Mouse (Mus musculus): ENCODE results near the gene C1qb. TPM values are rescaled to one million over a fixed set of nuclear protein-coding genes. Genes with fewer than 3 reads are reported as not detected.

Gene C1qb
- polyA plus RNA-seq (2015; fragmentation: Nextera tagmentation; extraction: Ambion mirVana), result 19.1 and 20.4 TPM in 2 replicates

DNA sequence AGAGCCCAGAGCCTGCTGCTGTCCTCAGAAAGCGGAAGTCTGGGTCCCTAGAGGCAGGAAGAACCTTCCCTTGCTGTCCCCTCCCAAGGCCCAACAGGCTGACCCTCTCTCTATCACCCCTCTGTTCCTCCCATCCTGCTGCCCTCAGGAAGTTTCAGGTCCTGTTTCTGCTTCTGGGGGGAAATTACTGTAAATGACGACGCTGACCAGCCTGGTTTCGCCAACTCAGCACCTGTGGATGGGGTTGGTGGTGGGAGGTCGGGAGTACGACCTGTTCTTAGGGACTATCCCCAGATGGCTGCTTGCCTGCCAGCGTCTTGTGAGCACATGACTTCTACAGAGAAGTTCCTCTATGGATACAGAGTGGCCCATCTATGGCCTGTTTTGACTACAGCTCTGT is at the start of gene C1qb:
Gene C1qb (minus strand): TSS at position 87 of the 400 bp plus-strand sequence.
- no peak for ATAC-seq
- no peaks in the 10 kb centered on the region for H3K36me3 ChIP-seq (ENCODE audit: poor library complexity, severe bottlenecking)
- H3K9ac ChIP-seq, result no peak within 1 kb of the TSS
- no peak within 1 kb of the TSS for H3K27ac ChIP-seq
- WGBS, result 81% methylated on average over 7 of the region's 7 CpGs
- no peak within 1 kb of the TSS for H3K4me2 ChIP-seq
- no peaks in the 10 kb centered on the region for H3K9me3 ChIP-seq (replicated peaks)
- no peak within 1 kb of the TSS for H3K4me3 ChIP-seq
- H3K4me1 ChIP-seq, result no peaks in the 10 kb centered on the region
- peaks cover 10% of the 10 kb centered on the region for H3K27me3 ChIP-seq

DNA sequence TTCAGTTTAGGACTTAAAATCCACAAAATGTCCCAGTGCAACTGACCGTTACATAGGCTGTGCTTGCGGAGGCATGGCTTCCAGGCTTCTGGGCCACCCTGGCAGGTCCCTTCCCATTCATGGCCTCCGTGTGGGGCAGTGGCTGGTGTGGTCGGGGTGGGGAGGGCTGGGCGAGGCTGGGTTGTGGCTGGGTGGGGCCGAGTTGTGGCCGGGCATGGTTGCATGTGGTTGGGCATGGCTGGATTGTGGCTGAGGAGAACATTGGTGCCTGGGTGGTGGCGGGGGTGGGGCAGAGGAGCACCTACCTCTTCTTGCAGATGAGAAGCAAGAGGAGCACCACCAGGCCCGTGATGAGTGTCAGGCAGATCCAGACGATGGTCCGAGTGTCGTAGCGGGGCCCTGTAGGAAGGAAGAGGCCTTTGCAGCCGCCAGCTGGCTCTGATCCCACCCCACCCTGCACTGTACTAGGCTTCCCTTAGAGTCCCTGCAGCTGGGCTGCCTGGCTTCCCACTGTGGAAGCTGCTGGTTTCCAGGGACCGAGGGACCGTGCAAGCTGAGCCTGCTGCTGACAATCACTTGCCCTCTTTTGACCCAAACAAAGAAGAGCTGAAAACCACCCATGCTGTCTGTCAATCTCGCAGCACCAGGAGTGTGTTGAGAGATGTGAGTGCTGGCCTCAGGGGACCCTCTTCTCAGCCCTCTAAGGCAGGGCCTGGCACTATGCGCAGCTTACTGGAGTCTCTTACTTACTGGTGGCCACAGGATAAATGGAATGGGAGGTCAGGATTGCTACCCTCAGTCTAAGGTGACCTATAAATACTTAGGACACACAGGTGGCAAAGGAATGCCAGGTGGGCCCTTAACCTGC is 49.0 kb upstream of the C1qb start:
- WGBS, result 47% methylated on average over 18 of the region's 18 CpGs
- Histone ChIP-seq H3K27me3 (peaks cover 9% of the 10 kb centered on the region; the same call in 1 of the 2 replicates), H3K36me3 (ENCODE audit: poor library complexity, severe bottlenecking) (no peaks in the 10 kb centered on the region)

DNA sequence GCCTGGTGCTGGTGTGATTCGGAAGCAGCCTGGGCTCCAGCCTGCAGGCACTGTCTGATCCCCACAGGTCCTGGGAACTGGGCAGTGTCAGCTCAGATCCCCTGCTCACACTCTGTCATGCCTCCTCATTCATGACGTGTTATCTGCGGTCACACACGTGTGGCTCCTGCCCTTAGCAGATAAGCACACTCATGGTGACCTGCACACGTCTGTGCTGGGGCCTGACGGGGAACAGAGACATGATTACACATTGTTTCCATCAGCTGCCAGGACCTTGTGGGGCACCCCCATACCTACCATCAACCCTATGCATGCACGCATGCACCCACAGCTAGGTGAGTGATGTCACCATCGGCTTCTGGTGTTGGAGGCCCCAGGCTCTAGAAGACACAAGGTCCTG is 44.5 kb upstream of the C1qb start:
- H3K27ac ChIP-seq, result no peak overlapping the region
- no peaks in the 10 kb centered on the region for H3K9me3 ChIP-seq (replicated peaks)
- H3K4me1 ChIP-seq, result peaks cover 15% of the 10 kb centered on the region
- peaks cover 30% of the 10 kb centered on the region for H3K27me3 ChIP-seq
- H3K4me2 ChIP-seq, result no peak overlapping the region
- no peak for ATAC-seq
- no peaks in the 10 kb centered on the region for H3K36me3 ChIP-seq (ENCODE audit: poor library complexity, severe bottlenecking)
- H3K9ac ChIP-seq, result no peak overlapping the region
- no peak overlapping the region for H3K4me3 ChIP-seq
- 87% methylated on average over 8 of the region's 8 CpGs for WGBS

More for the DNA sequence above, 49.0 kb upstream of the C1qb start:
- Histone ChIP-seq H3K4me3 (no peak overlapping the region), H3K27ac (peak overlapping the region; percentile 12; the same call in 1 of the 2 replicates), H3K9ac (no peak overlapping the region), H3K4me1 (peaks cover 7% of the 10 kb centered on the region), H3K4me2 (no peak overlapping the region), H3K9me3 (replicated peaks) (no peaks in the 10 kb centered on the region)
- ATAC-seq, result no peak

DNA sequence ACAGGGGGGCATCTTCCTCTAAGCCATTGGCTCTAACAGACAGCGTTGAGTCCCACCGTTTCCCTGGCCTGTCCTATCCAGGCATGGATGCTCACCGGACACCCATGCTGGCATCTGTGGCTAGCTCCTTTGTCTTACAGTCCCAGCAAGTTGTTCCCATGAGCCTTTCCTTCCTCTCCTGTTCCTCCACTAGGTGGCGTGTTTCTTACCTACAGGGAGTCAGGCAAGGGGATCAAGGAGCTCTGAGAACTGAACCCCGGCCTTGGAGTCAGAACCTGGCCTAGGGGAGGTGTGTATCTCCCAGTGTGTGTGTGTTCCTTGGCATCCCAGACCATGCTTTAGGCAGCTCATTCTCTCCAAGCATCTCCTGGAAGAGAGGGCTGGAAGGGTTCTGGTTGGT is 42.9 kb upstream of the C1qb start:
- Histone ChIP-seq H3K27ac (no peak overlapping the region), H3K9me3 (replicated peaks) (no peaks in the 10 kb centered on the region), H3K36me3 (ENCODE audit: poor library complexity, severe bottlenecking) (no peaks in the 10 kb centered on the region), H3K27me3 (peaks cover 43% of the 10 kb centered on the region), H3K4me1 (peaks cover 8% of the 10 kb centered on the region; the same call in 1 of the 2 replicates), H3K4me2 (no peak overlapping the region), H3K4me3 (no peak overlapping the region), H3K9ac (no peak overlapping the region)
- no peak for ATAC-seq
- 2% methylated on average over 5 of the region's 5 CpGs for WGBS

DNA sequence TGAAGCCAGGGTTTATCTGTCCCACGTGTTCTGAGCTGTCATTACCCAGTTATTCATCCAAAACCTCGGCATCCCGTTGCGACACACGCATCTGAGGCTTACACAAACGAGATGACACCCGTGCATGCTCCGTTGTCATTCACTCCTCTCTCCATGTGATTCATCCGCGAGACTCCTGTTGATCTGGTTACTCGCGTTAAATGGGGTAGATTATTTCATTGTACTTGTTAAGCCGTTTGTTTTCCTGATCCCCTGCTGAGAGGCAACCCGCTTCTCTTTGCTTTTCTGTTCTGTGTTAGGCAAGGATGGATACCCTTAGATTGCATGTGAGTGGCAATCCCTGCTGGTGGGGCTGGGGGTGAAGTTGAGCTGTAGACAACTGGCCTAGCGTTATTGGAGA is 39.8 kb upstream of the C1qb start:
- H3K36me3 ChIP-seq (ENCODE audit: poor library complexity, severe bottlenecking), result no peaks in the 10 kb centered on the region
- 1% methylated on average over 15 of the region's 15 CpGs for WGBS
- no peak overlapping the region for H3K4me3 ChIP-seq
- no peak overlapping the region for H3K9ac ChIP-seq
- ATAC-seq, result no peak
- H3K27ac ChIP-seq, result no peak overlapping the region
- H3K4me2 ChIP-seq, result no peak overlapping the region; the same call in 1 of the 2 replicates
- peaks cover 11% of the 10 kb centered on the region; the same call in 1 of the 2 replicates for H3K4me1 ChIP-seq
- peaks cover 56% of the 10 kb centered on the region for H3K27me3 ChIP-seq
- H3K9me3 ChIP-seq (replicated peaks), result no peaks in the 10 kb centered on the region

DNA sequence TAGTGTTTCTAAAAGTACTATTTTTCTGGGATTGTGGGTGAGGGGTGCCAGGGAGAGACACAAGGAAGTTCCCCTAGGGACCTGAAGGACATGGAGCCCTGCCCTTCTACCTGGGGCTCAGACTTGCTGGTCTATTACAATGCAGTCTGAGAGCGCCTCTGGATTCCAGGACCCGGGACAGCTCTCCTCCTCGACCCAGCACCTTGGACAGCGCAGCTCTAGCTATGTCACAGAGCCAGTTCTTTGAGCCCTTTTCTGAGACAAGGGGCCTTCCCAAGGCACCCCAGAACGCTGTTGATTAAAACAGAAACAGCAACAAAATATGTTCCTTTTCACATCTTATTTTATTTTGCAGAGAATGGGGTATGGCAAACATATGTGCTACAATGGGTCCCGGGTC is 38.5 kb upstream of the C1qb start:
- 6% methylated on average over 6 of the region's 6 CpGs for WGBS
- peaks cover 61% of the 10 kb centered on the region for H3K27me3 ChIP-seq

DNA sequence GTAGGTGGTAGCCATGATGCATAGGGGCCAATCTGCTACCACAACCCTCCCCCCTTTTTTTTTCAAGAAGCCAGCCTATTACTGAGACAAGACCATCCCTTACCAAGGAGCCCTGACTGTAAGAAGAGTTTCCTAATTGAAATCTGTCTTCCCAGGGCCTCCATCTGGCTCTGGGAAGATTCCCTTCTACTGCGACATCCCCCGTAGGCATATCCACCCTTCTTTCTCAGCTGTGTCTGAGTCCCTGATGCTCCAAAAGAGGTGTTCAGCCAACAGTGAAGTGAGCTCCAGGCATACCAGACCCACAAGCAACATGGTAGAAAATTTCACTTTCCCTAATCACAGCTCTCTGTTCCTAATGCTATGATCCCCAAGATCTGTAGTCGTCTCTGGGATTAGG is 33.5 kb upstream of the C1qb start:
- Histone ChIP-seq H3K9me3 (replicated peaks) (no peaks in the 10 kb centered on the region), H3K9ac (no peak overlapping the region), H3K27ac (no peak overlapping the region), H3K36me3 (ENCODE audit: poor library complexity, severe bottlenecking) (no peaks in the 10 kb centered on the region), H3K4me3 (no peak overlapping the region), H3K4me1 (peaks cover 24% of the 10 kb centered on the region), H3K27me3 (peaks cover 45% of the 10 kb centered on the region), H3K4me2 (no peak overlapping the region)
- WGBS, result 80% methylated on average over 3 of the region's 3 CpGs
- no peak for ATAC-seq

More for the DNA sequence above, 38.5 kb upstream of the C1qb start:
- H3K9ac ChIP-seq, result no peak overlapping the region
- no peak overlapping the region for H3K4me2 ChIP-seq
- H3K4me1 ChIP-seq, result peaks cover 11% of the 10 kb centered on the region; the same call in 1 of the 2 replicates
- no peak overlapping the region for H3K27ac ChIP-seq
- no peak overlapping the region for H3K4me3 ChIP-seq
- no peaks in the 10 kb centered on the region for H3K36me3 ChIP-seq (ENCODE audit: poor library complexity, severe bottlenecking)
- no peak for ATAC-seq
- no peaks in the 10 kb centered on the region for H3K9me3 ChIP-seq (replicated peaks)

DNA sequence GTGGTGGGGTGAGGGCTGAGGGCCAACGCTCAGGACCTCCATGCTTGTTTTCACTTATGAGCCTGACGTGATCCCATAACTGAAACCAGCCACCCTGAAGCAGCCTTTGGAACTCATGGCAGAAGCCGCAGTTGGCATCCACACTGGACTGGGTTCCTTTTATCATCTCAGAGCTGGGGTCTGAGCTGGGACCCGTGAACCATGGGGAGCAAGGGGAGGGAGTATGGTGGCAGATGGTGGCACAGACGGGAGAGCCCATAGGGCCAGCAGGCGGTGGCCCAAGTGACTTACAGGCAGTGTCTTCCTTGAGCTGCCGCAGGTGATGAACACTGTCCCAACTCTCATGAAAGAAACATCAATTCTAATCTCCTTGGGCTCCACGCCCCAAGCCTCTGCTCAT is 32.8 kb upstream of the C1qb start:
- 85% methylated on average over 8 of the region's 8 CpGs for WGBS
- ATAC-seq, result no peak
- no peak overlapping the region for H3K4me2 ChIP-seq
- H3K36me3 ChIP-seq (ENCODE audit: poor library complexity, severe bottlenecking), result no peaks in the 10 kb centered on the region
- H3K4me3 ChIP-seq, result no peak overlapping the region
- no peak overlapping the region for H3K27ac ChIP-seq
- H3K27me3 ChIP-seq, result peaks cover 41% of the 10 kb centered on the region
- peaks cover 26% of the 10 kb centered on the region for H3K4me1 ChIP-seq
- H3K9me3 ChIP-seq (replicated peaks), result no peaks in the 10 kb centered on the region
- no peak overlapping the region for H3K9ac ChIP-seq

DNA sequence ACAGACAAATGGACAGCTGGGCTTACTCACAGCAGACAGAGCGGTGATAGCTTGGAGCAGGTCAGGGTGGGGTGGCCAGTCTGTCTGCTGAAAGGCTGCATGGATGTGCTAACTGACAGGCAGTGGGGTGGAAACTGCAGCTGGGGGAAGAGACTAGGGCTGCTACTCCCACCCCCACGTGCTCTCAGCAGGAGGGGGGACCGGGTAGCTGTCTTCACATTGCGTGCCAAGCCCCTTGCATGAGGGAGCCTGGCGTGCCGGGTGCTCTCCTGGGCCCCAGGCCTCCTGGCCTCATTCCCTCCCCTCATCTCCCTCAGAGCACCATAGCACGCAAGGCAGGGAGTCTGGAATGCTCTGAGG is 31.2 kb upstream of the C1qb start:
- Histone ChIP-seq H3K9ac (peak overlapping the region; percentile 23; the same call in 1 of the 2 replicates), H3K4me3 (no peak overlapping the region), H3K4me1 (peaks cover 35% of the 10 kb centered on the region), H3K27me3 (peaks cover 38% of the 10 kb centered on the region), H3K36me3 (ENCODE audit: poor library complexity, severe bottlenecking) (no peaks in the 10 kb centered on the region), H3K9me3 (replicated peaks) (no peaks in the 10 kb centered on the region), H3K4me2 (no peak overlapping the region), H3K27ac (peak overlapping the region; percentile 31; the same call in 1 of the 2 replicates)
- ATAC-seq, result peak; percentile 34; the same call in 1 of the 2 replicates
- 33% methylated on average over 7 of the region's 7 CpGs for WGBS

DNA sequence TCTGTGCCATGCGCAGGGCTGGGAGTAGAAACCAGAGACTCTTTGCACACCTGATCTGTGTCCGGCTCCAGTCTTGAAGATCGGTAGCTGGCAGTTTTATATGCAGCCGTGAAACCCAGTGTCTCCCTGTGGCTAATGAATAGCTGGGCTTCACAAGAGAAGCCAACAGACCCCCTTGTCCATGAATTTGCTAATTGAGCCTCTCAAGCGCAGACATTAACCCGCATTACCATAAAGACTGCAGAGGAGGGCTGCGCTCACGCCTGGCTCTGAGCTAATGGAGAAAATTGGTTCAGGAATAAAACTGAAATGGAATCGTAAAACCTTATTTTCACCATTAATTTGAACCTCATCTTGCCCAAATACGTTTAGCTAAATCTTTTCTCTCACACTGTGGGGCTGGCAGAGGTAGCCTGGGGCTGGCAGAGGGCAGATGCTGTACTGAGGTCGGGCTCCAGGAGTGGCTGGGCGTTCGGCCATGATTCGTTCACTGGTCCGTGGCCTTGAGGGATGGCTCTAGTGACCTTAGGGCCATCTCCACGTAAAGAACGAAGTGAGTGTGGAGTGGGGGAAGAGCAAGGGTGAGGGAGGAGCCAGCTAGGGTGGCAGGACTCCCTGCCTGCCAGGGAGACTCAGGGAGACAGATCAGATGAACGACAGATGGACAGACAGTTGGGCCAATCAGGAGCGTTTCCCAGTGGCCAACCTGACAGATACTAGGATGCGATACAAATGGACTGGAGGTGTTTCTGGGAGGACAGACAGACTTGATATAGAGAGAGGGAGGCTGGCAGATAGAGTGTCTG is 30.6 kb upstream of the C1qb start:
- Histone ChIP-seq H3K4me2 (0 out of 2 replicates have a peak overlapping the region, but pooled peaks have one; percentile 15), H3K9me3 (replicated peaks) (no peaks in the 10 kb centered on the region), H3K27me3 (peaks cover 39% of the 10 kb centered on the region), H3K4me1 (peaks cover 37% of the 10 kb centered on the region), H3K4me3 (no peak overlapping the region), H3K36me3 (ENCODE audit: poor library complexity, severe bottlenecking) (no peaks in the 10 kb centered on the region), H3K9ac (0 out of 2 replicates have a peak overlapping the region, but pooled peaks have one; percentile 23), H3K27ac (peak overlapping the region; percentile 31; the same call in 1 of the 2 replicates)
- peak; percentile 42; the same call in 1 of the 2 replicates for ATAC-seq
- WGBS, result 45% methylated on average over 20 of the region's 20 CpGs

DNA sequence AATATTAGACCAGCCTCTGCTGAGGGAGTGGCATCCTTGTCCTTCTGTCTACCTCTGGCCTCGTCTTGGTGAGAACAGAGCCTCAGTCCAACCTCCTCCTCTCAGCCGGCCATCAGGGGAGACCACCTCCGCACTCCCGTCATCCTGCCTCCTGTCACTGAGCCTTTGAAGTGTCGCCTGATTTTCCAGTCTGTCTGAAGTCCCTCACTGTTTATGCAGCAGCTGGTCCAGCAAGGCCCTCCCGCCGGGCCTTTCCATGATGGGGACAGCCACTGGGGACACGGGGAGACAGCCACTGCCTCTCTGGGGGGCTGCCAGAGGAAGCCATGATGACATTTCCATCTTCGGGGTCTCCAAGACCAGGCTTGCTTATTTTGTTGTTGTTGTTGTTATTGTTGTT is 26.9 kb upstream of the C1qb start:
- no peak for ATAC-seq

DNA sequence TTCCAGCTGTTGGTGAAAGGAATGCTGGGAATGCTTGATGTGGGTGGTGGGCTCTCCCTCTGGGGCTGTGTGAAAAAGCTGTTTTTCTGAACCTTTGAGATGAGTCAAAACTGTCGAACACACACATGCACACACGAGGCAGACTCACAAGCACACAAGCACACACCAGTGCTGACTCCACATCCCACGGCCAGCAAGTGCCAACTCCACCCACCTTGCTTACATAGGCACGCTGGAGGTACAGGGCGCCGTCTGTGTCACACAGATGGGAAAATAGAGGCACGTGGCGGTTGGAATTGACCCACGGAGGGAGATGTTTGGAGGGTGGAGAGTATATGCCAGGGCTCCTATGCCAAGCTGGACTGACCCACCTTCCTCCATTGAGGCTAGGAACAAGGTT is 25.8 kb upstream of the C1qb start:
- Histone ChIP-seq H3K9ac (no peak overlapping the region), H3K27ac (no peak overlapping the region), H3K36me3 (ENCODE audit: poor library complexity, severe bottlenecking) (no peaks in the 10 kb centered on the region), H3K9me3 (replicated peaks) (no peaks in the 10 kb centered on the region), H3K4me3 (no peak overlapping the region), H3K27me3 (peaks cover 63% of the 10 kb centered on the region), H3K4me1 (peaks cover 36% of the 10 kb centered on the region), H3K4me2 (peak overlapping the region; percentile 42)
- no peak for ATAC-seq
- 49% methylated on average over 9 of the region's 9 CpGs for WGBS

More for the DNA sequence above, 26.9 kb upstream of the C1qb start:
- Histone ChIP-seq H3K4me3 (no peak overlapping the region), H3K4me1 (peaks cover 46% of the 10 kb centered on the region), H3K9me3 (replicated peaks) (no peaks in the 10 kb centered on the region), H3K27ac (no peak overlapping the region), H3K9ac (no peak overlapping the region), H3K4me2 (no peak overlapping the region), H3K27me3 (peaks cover 58% of the 10 kb centered on the region), H3K36me3 (ENCODE audit: poor library complexity, severe bottlenecking) (no peaks in the 10 kb centered on the region)
- 20% methylated on average over 9 of the region's 9 CpGs for whole genome bisulfite sequencing
